Mouse (Mus musculus) ES-E14 (cell line): ENCODE results near the gene Slc4a10.

Experiments
- CHD2 ChIP-seq: IDR thresholded peaks from 2 replicates; pipeline ENCODE4 v1.6.1; 2014; ENCODE audit warnings: mild to moderate bottlenecking, low read depth, low read length, inconsistent platforms
- HCFC1 ChIP-seq: IDR thresholded peaks from 2 replicates; pipeline ENCODE4 v1.6.1; 2012; ENCODE audit warnings: low read length, inconsistent platforms, borderline replicate concordance; ENCODE audit not compliant: insufficient read depth
- MAFK ChIP-seq: IDR thresholded peaks from 2 replicates; pipeline ENCODE4 v1.6.1; 2014; ENCODE audit warnings: mild to moderate bottlenecking, low read depth, low read length, inconsistent platforms; ENCODE audit not compliant: insufficient read depth
- ZNF384 ChIP-seq: IDR thresholded peaks from 2 replicates; pipeline ENCODE4 v1.6.1; 2012; ENCODE audit warnings: low read depth, low read length, inconsistent platforms

GRCm38 (mm10) chr2:62346771-62347170 is 300.5 kb downstream of the Slc4a10 start:
- TF ChIP-seq HCFC1 (no peak), CHD2 (no peak), ZNF384 (no peak), MAFK (no peak)
